Mouse (Mus musculus): ENCODE results near the gene Dennd1b. TPM values are rescaled to one million over a fixed set of nuclear protein-coding genes. Genes with fewer than 3 reads are reported as not detected.

Dennd1b gene
- polyA plus RNA-seq, 1 experiment from 2014 or later, result 3.5 TPM

GRCm38 (mm10) chr1:139203026-139203425 lies 239.8 kb downstream of the Dennd1b start:
- H3K4me2 ChIP-seq, result no peak overlapping the region
- no peak for ATAC-seq (ENCODE audit: low read depth)
- no peak overlapping the region for H3K9ac ChIP-seq
- H3K4me3 ChIP-seq (replicated peaks), result no peak overlapping the region
- WGBS (ENCODE audit: insufficient replicate concordance), result 50% methylated on average over 5 of the region's 5 CpGs
- no peaks in the 10 kb centered on the region for H3K9me3 ChIP-seq (replicated peaks)
- H3K36me3 ChIP-seq, result no peaks in the 10 kb centered on the region
- H3K4me1 ChIP-seq (replicated peaks), result no peaks in the 10 kb centered on the region
- DNase-seq, result no peak
- H3K27me3 ChIP-seq, result no peaks in the 10 kb centered on the region
- no peak overlapping the region for H3K27ac ChIP-seq

DNA sequence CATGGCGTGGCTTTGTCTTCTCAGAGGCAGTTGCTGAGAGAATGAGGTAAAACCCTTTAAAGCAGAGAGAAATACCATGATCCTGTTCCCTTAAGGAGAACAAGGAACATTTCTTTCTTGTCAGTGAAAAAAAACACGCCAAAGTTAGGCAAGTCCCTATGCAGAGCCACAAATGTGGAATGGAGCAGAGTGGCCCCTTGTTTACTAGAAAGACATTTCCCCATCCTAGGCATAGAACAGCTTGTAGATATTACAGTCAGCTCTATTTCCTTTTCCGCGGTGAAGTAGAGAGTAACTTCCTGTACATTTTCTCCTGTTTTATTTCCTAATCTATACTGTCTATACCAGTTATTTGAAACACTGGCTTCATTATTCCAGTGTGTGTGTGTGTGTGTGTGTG lies 243.0 kb downstream of the Dennd1b start:
- H3K4me2 ChIP-seq, result no peak overlapping the region
- DNase-seq (no peak), ATAC-seq (ENCODE audit: low read depth) (no peak)
- no peak overlapping the region for H3K9ac ChIP-seq
- H3K4me3 ChIP-seq (replicated peaks), result no peak overlapping the region
- H3K27me3 ChIP-seq, result no peaks in the 10 kb centered on the region
- no peaks in the 10 kb centered on the region for H3K9me3 ChIP-seq (replicated peaks)
- no peaks in the 10 kb centered on the region for H3K36me3 ChIP-seq
- H3K27ac ChIP-seq, result no peak overlapping the region
- 56% methylated on average over 4 of the region's 4 CpGs for WGBS (ENCODE audit: insufficient replicate concordance)
- no peaks in the 10 kb centered on the region for H3K4me1 ChIP-seq (replicated peaks)

DNA sequence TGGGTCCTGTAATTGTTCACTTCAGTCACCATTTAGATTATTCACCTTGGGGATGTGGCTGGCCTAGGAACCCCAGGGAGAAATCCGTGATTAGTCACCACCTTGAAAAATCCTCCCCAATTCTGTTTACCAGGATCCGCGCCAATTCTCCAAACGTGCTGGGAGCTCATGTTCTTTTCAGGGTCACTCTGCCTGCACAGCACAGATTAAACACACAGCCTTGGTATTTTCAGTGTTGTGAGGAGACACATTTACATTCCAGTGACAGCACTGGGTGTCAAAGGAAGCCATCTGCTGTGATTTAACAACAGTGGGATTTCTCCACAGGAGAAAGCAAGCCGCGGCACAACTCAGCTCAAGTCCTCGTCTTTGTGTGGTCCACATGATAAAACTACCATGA lies 246.6 kb downstream of the Dennd1b start:
- no peak for DNase-seq
- Histone ChIP-seq H3K4me1 (replicated peaks) (no peaks in the 10 kb centered on the region), H3K4me2 (no peak overlapping the region), H3K27ac (no peak overlapping the region), H3K9me3 (replicated peaks) (no peaks in the 10 kb centered on the region), H3K36me3 (no peaks in the 10 kb centered on the region), H3K4me3 (replicated peaks) (no peak overlapping the region), H3K9ac (no peak overlapping the region), H3K27me3 (no peaks in the 10 kb centered on the region)
- 55% methylated on average over 7 of the region's 7 CpGs for WGBS (ENCODE audit: insufficient replicate concordance)
- no peak for ATAC-seq (ENCODE audit: low read depth)

DNA sequence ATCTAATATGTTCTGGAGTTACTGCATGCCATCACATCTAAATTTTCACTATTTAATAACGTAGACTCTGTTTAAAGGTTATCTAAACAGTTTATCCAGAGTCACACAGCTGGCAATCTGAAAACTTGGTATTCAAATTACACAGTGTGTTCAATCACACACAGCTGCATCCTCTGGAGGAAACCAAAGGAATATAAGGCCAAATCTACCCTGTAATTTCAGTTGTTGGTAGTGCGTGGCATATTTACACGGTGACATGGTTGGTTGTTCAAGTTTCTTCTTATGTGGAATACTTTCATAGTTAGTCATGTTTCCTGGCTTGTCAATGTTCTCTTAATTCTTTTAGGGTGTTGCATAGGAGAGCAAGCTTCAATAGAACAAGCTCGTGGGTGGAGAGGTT lies 247.3 kb downstream of the Dennd1b start:
- Histone ChIP-seq H3K27ac (no peak overlapping the region), H3K4me2 (no peak overlapping the region), H3K4me3 (replicated peaks) (no peak overlapping the region), H3K9ac (no peak overlapping the region), H3K36me3 (no peaks in the 10 kb centered on the region), H3K4me1 (replicated peaks) (no peaks in the 10 kb centered on the region), H3K27me3 (no peaks in the 10 kb centered on the region), H3K9me3 (replicated peaks) (no peaks in the 10 kb centered on the region)
- DNase-seq (no peak), ATAC-seq (ENCODE audit: low read depth) (no peak)
- WGBS (ENCODE audit: insufficient replicate concordance), result 65% methylated on average over 4 of the region's 4 CpGs

DNA sequence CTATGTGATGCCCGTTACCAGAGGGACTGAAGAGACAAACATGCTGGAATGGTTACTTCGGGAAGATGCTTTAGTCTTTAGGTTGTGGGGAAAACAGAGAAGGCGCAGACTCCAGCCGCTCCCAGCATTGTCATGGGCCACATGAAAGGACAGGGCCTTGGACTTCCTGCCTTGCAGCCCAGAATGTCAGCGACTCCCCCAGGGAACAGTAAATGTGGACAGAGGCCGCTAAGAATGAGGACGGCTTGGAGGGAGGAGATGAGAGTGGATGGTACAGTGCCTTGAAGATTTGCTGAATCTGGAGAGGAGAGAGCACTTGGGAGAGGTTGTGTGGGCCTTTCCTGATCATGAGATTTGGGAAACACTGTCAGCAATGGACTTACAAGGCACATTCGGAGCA lies 252.1 kb downstream of the Dennd1b start:
- Histone ChIP-seq H3K9me3 (replicated peaks) (no peaks in the 10 kb centered on the region), H3K4me1 (replicated peaks) (no peaks in the 10 kb centered on the region), H3K27ac (no peak overlapping the region), H3K9ac (no peak overlapping the region), H3K4me2 (no peak overlapping the region), H3K36me3 (no peaks in the 10 kb centered on the region), H3K4me3 (replicated peaks) (no peak overlapping the region), H3K27me3 (no peaks in the 10 kb centered on the region)
- 54% methylated on average over 8 of the region's 8 CpGs for WGBS (ENCODE audit: insufficient replicate concordance)
- ATAC-seq (ENCODE audit: low read depth) (no peak), DNase-seq (no peak)

DNA sequence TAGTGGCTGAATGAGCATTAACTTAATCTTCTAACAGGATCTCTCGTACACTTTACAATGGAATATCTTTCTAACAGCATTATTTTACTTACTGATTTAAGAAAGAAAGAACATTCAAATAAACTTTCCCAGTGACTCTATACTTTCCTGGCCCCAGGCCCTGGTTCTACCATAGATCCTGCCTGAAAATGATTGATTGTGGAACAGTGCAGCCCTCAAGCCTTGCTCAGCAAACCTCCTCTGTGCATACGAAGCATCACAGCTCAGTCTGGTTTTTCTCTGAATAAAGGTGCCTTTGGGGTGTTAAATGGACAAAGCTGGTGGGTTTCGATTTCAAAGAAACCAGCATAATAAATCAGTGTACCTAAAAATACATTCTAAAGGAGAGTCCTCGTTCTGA lies 260.6 kb downstream of the Dennd1b start:
- Histone ChIP-seq H3K9ac (no peak overlapping the region), H3K4me2 (no peak overlapping the region), H3K27me3 (no peaks in the 10 kb centered on the region), H3K36me3 (no peaks in the 10 kb centered on the region), H3K27ac (no peak overlapping the region), H3K4me3 (replicated peaks) (no peak overlapping the region), H3K4me1 (replicated peaks) (no peaks in the 10 kb centered on the region), H3K9me3 (replicated peaks) (no peaks in the 10 kb centered on the region)
- DNase-seq (no peak), ATAC-seq (ENCODE audit: low read depth) (no peak)
- 63% methylated on average over 4 of the region's 4 CpGs for WGBS (ENCODE audit: insufficient replicate concordance)

DNA sequence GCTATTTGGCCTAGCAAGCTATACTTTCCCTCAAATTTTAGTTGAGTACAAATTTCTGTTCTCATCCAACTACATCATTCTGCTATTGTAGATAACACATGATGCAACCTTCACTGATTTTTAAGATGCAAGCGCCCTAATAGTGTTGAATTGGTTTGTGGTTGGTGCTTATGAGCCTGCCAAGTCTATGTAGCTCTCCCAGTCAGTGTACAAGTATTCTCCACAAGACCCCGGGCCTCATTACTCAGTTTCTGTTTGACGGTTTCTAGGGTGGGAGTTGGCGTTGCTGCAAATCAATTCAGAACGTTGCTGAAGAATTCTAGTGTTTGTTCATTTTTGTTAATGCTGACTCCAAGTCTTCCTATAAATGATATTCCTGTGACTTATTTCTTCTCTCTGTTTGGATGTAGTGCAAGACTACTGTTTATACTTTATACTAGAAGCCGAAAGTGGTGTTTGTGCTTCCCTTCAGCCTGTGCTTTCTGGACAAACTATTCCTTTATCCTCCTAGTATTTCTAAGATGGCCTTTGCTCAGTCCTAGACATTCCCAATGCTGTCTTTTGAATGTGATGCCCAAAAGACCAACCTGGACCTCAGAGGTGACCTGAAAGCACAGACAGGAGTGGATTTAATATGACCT lies 261.2 kb downstream of the Dennd1b start:
- ATAC-seq (ENCODE audit: low read depth), result no peak
- Histone ChIP-seq H3K4me1 (replicated peaks) (no peaks in the 10 kb centered on the region), H3K9me3 (replicated peaks) (no peaks in the 10 kb centered on the region), H3K36me3 (no peaks in the 10 kb centered on the region), H3K4me3 (replicated peaks) (no peak overlapping the region), H3K27ac (no peak overlapping the region), H3K4me2 (no peak overlapping the region), H3K9ac (no peak overlapping the region), H3K27me3 (no peaks in the 10 kb centered on the region)
- WGBS (ENCODE audit: insufficient replicate concordance), result 65% methylated on average over 6 of the region's 6 CpGs
- no peak for DNase-seq

Other genes starting within 250 kb of the Dennd1b start
- 0.14 and 0.21 TPM in 2 replicates for gene Lhx9, start 114.9 kb upstream of the Dennd1b start, polyA plus RNA-seq (2015; fragmentation: Nextera tagmentation; extraction: Ambion mirVana)
- 16.9 and 17.1 TPM in 2 replicates for gene 2310009B15Rik, start 106.6 kb upstream of the Dennd1b start, polyA plus RNA-seq (2015; fragmentation: Nextera tagmentation; extraction: Ambion mirVana)

Measured in liver, embryonic 13.5 days (tissue).